Mouse (Mus musculus) left cerebral cortex, postnatal 14 days (tissue): ENCODE data around the gene Majin. TPM values are rescaled to one million over a fixed set of nuclear protein-coding genes. Genes with fewer than 3 reads are reported as not detected.
A peak's percentile ranks its signal among the peaks of the same experiment; 100 is the strongest.

Experiments used
- DNase-seq, 2 experiments: peaks; one replicate each; pipeline ENCODE4 v3.0.0; 2021 to 2022; ENCODE audit warnings: low spot score in 2 of 2, mixed read lengths in 1 of 2
- intact Hi-C: fragments of 180-260 bp; cut with DNase I; formaldehyde crosslinking; loops from one replicate; pipeline ENCODE4 v1.15.1; 2025
- total RNA-seq, 2 experiments: library from RNA; stranded (reverse); gene quantifications; 2 replicates each; pipeline ENCODE4 v1.2.3; 2021

Gene Majin
- total RNA-seq, 2 experiments from 2014 or later = 0.27 to 0.40 TPM

GRCm38 (mm10) chr19:6247526-6248300 lies 63.5 kb downstream of the Majin start:
- DNase-seq = no peak
- intact Hi-C loops = no loop called here

GRCm38 (mm10) chr19:6253021-6253420 lies 68.8 kb downstream of the Majin start:
- no peak for DNase-seq
- intact Hi-C loops = no loop called here

GRCm38 (mm10) chr19:6260428-6260827 lies 76.2 kb downstream of the Majin start:
- DNase-seq = no peak
- intact Hi-C loops = no loop called here

- intact Hi-C loops = no loop called here
Measured at GRCm38 (mm10) chr19:6260946-6261345, 76.8 kb downstream of the Majin start.

DNA sequence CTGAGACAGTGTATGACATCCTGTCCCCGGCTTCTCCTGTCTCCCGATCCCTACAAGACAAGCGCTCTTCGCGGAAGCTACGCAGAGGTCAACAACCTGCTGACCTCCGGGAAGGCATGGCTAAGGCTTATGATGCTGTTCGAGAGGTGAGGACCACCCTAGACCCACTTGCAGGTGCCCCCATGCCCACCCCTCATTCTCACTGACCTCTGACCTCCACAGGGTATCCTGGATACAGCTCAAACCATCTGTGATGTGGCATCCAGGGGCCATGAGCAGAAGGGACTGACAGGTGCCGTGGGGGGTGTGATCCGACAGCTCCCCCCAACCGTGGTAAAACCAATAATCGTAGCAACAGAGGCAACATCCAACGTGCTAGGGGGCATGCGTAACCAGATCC lies 77.2 kb downstream of the Majin start:
- intact Hi-C loops = no loop called here
- no peak for DNase-seq

More at GRCm38 (mm10) chr19:6260946-6261345, 76.8 kb downstream of the Majin start:
- DNase-seq = no peak

DNA sequence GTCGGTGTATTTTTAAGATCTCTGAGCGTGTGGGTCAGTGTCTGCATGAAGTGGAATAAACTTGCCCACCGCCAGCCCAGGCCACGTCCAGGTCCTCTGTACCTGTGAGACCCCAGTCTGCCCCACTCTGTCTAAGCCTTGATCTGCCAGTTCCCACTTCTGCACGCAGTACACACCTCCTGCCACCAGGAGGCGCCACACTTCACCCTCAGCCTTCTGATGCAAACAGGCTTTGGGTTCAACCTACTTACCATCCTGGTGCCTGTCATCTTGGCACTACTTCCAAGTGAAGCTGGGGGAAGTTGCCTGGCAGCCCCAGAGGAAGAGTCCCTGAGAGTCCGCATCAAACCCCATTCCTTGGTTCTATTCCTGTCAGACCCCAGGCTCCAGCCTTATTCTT lies 78.0 kb downstream of the Majin start:
- intact Hi-C loops = no loop called here
- peak; percentile 63 to 79 for DNase-seq

DNA sequence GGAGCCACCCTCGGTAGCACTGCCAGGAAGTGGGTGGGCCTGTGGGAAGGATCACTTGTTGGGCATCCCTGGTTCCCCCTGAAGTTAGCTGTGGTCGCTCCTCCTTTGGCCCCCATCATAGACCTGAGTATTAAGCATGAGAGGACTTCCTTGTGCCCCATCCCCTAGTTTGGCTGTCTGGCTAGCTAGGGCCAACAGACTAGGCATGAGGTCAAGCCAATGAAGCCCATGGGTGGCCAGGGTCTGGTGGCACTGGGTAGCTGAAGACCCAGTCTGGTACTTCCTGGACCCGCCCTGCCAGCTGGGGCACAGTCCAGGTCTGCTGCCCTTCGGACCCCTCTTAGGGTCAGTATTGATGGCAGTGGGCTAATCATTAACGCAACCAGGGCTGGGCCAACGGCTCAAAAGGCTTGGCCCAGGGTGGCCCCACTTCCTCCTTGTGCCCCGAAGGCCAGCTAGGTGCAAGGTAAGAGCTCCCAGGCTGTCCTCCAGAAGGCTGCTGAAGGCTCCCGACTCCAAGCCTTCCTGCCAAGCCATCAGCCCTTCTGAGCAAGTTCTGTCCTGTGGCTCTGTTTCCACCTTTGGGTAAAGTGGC lies 78.7 kb downstream of the Majin start:
- intact Hi-C loops = no loop called here
- DNase-seq = no peak

DNA sequence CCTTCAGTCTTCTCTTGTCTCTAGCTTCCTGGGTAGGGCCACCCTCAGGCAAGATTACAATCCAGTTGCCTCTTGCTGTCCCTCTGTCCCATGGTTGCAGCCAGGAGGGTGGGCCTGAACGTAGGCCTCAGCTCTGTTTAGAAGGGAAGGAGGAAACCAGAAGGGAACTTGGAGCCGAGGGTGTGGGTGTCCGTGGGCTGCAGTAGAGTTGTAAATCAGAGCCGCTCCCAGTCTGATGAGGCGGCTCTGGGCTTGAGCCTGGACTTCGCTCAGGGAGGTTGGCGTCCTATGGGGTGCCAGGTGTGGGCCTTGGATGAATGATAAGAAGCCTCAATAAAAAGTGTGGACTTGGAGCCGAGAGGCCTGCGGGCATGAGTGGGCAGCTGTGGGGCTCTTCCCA lies 80.0 kb downstream of the Majin start:
- DNase-seq = peak in 1 of 2 experiments; percentile 31
- intact Hi-C loops = no loop called here

- DNase-seq = no peak
- intact Hi-C loops = no loop called here
Measured at GRCm38 (mm10) chr19:6264945-6265344, 80.8 kb downstream of the Majin start.

- intact Hi-C loops = no loop called here
- DNase-seq = no peak
Measured at GRCm38 (mm10) chr19:6265727-6266182, 81.6 kb downstream of the Majin start.

GRCm38 (mm10) chr19:6267306-6268169 lies 83.3 kb downstream of the Majin start:
- no peak for DNase-seq
- intact Hi-C loops = loop anchor here (1.0 to 2.0 kb wide), 2 partner anchors 37 to 63 kb away; no protein-coding TSS in a partner anchor

GRCm38 (mm10) chr19:6268170-6268528 lies 84.0 kb downstream of the Majin start:
- peak; percentile 85 to 88 for DNase-seq
- intact Hi-C loops = loop anchor here (1.0 to 2.0 kb wide), 2 partner anchors 36 to 63 kb away; no protein-coding TSS in a partner anchor

DNA sequence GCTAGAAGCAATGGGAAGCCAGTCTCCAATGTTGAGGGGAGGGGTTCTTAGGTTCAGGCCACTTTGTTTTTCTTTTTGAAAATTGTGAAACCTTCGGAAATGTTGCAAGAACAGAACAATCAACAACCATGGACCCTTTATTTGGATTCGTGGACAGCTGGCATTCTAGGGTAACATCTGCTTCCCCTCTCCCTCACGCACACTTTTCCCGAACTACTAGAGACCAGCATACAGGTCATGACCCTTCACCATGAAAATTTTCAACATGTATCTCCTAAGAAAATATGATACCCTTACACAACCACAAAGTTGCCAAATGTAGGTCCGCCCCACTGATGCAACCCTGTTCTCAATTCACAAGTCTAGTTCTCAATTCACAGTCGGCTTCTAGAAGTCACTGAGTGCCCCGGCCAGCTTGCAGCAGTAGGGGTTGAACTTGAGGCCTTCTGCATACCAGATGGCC lies 84.5 kb downstream of the Majin start:
- intact Hi-C loops = loop anchor here (1.0 to 2.0 kb wide), 2 partner anchors 36 to 62 kb away; no protein-coding TSS in a partner anchor
- DNase-seq = no peak

- intact Hi-C loops = loop anchor here (2.0 kb wide), 1 partner anchor 61 kb away; no protein-coding TSS in a partner anchor
Measured at GRCm38 (mm10) chr19:6269798-6270475, 85.7 kb downstream of the Majin start.

GRCm38 (mm10) chr19:6270661-6271060 lies 86.5 kb downstream of the Majin start:
- intact Hi-C loops = no loop called here
- no peak for DNase-seq

More at GRCm38 (mm10) chr19:6269798-6270475, 85.7 kb downstream of the Majin start:
- DNase-seq = no peak

DNA sequence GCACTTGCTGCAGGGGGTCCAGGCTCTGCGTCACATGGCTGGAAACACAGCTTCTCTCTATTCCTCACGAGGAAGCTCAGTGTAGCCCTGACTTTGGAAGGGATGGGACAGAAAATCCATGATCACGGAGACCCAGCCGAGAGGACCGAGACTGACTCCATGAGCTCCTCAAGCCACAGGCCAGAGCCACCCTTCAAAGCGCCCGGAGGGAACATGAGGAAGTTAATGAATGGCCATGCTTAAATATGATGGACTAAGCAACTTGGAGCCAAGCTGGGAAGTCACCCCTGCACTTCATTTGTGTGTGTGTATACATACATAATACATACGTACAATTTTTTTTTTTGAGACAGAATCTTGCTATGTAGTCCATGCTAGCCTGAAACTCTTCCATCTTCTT lies 87.0 kb downstream of the Majin start:
- DNase-seq = no peak
- intact Hi-C loops = no loop called here

DNA sequence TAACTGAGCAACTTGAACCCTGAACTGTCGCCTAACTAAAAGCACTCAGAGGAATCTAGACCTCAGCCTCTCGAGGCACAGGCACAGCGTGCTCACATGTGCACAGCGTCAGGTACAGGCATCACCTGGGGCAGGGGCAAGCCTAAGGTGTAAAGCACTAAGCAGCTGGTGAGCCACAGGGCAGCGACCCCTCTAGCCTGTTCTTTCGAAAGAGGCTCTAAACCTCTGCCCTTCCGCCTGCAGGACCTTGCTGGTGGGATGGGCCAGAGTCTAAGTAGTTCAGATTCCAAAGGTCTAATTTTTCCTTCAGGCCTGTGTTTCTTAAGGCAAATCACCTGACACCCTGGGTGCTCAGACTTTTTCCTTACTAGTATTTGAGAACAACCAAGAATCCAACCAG lies 87.9 kb downstream of the Majin start:
- no peak for DNase-seq
- intact Hi-C loops = no loop called here

DNA sequence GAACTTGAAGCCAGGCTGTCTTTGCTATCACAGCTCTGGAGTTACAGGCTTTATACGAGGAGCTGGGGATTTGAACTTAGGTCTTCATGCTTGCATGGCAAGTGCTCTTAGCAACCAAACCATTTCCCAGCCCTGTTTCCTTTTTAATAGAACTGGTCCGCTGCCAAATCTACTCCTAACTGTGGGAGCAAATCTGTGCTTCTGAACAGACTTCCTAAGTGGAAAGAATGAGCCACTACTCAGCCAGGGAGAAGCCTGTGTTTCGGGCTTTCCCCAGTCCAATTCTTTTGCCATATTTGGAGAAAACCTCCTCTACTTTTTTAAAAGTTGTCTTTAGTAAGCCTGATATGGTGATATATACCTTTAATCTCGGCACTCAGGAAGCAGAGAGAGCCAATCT lies 88.5 kb downstream of the Majin start:
- DNase-seq = peak; percentile 53 to 75
- intact Hi-C loops = no loop called here

DNA sequence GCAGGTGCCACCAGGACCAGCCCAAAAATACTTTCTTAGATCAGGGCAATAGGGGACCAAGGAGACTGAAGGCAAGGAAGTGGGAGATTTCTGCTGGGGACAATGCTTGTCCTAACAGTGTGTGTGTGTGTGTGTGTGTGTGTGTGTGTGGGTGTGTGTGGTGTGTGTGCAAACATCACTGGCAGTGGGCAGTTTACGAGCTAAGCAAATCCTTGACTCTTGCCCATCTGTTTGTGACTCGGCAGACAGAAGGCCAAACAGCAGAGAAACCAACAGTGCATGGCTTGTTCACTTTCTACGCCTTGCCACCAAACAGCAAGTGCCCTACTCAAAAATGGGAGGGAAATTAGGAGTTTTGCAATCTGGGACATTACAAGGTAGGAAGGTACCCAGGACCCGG lies 89.4 kb downstream of the Majin start:
- DNase-seq = no peak
- intact Hi-C loops = no loop called here
